Mouse (Mus musculus): ENCODE data around the gene Vill. TPM values are rescaled to one million over a fixed set of nuclear protein-coding genes. Genes with fewer than 3 reads are reported as not detected.

Vill gene
- polyA plus RNA-seq, 1 experiment from 2014 or later, result 1.9 TPM

DNA sequence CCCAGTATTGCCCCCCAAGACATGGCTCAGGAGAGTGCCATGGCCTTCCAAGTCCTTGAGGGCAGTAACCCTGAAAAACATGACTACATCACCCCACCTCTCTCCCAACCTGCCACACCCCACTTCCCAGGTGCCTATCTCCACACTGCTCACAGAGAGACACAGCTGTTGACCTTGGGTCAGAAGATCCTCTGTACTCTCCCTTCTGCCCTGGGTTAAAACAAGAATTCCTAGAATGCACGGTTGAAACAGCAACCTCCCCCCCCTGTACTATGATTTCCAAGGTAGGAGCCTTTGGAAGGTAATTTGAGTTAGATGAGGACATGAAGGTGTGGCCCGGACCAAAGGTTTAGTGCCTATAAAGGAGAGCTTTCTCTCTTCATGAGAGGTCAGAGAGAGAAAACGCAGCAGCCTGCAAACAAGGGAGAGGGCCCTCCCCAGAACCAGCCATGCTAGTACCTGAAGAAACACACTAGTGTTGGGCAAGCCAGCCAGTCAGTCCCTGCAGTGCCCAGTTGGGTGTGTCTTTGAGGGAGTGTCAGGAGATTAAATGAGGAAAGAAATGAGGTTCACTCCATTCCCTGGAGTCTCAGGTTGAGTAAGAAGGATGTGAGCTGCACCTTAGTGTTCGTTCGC, 27.6 kb downstream of the Vill start:
- TF ChIP-seq CTCF (IDR thresholded peaks at IDR 0.05), result no peak
- ChIA-PET POLR2A (interaction anchor here (0.6 kb wide), 1 partner anchor 20 kb away, joined by 4 read pairs; no protein-coding TSS in a partner anchor), CTCF (no interaction called here)
- in situ Hi-C loops (cut with MboI; ENCODE audit: low pct_unique_long_range_greater_than_20kb), result no loop called here
- ATAC-seq (no peak), DNase-seq (ENCODE audit: low read depth, low spot score) (no peak)
- H3K27me3 ChIP-seq, result no peaks in the 10 kb centered on the region

- in situ Hi-C loops (cut with MboI; ENCODE audit: low pct_unique_long_range_greater_than_20kb), result no loop called here
- ATAC-seq (no peak), DNase-seq (ENCODE audit: low read depth, low spot score) (no peak)
- TF ChIP-seq CTCF (IDR thresholded peaks at IDR 0.05), result no peak
- no peaks in the 10 kb centered on the region for H3K27me3 ChIP-seq
- CTCF ChIA-PET, result no interaction called here
- POLR2A ChIA-PET, result no interaction called here
Measured at GRCm38 (mm10) chr9:119082039-119082438, 29.5 kb downstream of the Vill start.

GRCm38 (mm10) chr9:119082656-119083430, 30.3 kb downstream of the Vill start:
- DNase-seq (ENCODE audit: low read depth, low spot score) (no peak), ATAC-seq (no peak)
- in situ Hi-C loops (cut with MboI; ENCODE audit: low pct_unique_long_range_greater_than_20kb), result no loop called here
- ChIA-PET CTCF (no interaction called here), POLR2A (interaction anchor here (0.6 to 1.6 kb wide), 2 partner anchors 10 to 19 kb away, joined by 4 read pairs; partner anchors contain the start of gene Plcd1)
- no peak for TF ChIP-seq CTCF (IDR thresholded peaks at IDR 0.05)
- no peaks in the 10 kb centered on the region for H3K27me3 ChIP-seq

DNA sequence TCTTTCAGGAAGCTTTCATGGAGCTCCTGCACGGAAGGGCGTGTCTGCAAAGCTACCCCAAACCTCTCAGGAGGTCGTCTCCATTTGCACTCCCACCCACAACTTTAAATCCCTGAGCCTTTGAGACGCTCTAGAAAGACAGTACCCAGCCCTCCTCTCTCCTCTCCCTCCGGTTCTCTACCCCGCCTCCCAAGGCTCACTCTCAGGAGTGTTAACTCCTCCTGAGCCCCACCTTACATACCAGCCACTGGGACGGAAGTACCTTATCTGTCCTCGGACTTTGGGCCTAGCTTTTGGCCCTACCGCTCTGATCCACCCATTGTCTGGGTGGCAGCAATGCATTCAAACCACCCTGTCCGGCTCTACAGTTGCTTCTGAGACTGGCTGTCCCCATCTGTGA, 31.4 kb downstream of the Vill start:
- ChIA-PET CTCF (interaction anchor here (0.9 kb wide), 1 partner anchor 14 kb away, joined by 3 read pairs; no protein-coding TSS in a partner anchor), POLR2A (interaction anchor here (0.6 to 1.6 kb wide), 2 partner anchors 9 to 20 kb away, joined by 4 read pairs; partner anchors contain the start of gene Plcd1)
- ATAC-seq (no peak), DNase-seq (ENCODE audit: low read depth, low spot score) (no peak)
- no peaks in the 10 kb centered on the region for H3K27me3 ChIP-seq
- TF ChIP-seq CTCF (IDR thresholded peaks at IDR 0.05), result no peak
- in situ Hi-C loops (cut with MboI; ENCODE audit: low pct_unique_long_range_greater_than_20kb), result no loop called here

DNA sequence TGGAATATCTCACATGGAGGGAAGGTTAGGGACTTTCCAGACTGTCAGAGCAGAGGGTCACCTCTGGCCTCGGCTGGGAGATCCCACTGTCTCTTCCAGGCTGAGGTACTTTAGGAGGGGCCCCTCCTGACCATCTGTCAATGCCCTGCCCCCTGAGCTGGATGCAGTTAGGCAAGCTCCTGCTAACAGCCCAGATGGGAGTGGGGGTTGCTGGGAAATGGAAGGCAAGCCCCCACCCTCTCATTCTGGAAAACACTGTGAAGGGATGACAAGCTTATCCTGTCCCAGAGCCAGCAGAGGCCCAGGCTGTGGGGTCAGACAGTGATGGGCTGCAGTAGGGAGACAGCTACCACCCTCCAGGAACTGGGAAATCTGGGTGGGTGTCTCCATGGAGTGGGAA, 33.9 kb downstream of the Vill start:
- no peak for TF ChIP-seq CTCF (IDR thresholded peaks at IDR 0.05)
- in situ Hi-C loops (cut with MboI; ENCODE audit: low pct_unique_long_range_greater_than_20kb), result no loop called here
- ChIA-PET POLR2A (no interaction called here), CTCF (interaction anchor here (1.3 kb wide), 1 partner anchor 36 kb away, joined by 3 read pairs; no protein-coding TSS in a partner anchor)
- no peaks in the 10 kb centered on the region for H3K27me3 ChIP-seq
- DNase-seq (ENCODE audit: low read depth, low spot score) (no peak), ATAC-seq (no peak)

DNA sequence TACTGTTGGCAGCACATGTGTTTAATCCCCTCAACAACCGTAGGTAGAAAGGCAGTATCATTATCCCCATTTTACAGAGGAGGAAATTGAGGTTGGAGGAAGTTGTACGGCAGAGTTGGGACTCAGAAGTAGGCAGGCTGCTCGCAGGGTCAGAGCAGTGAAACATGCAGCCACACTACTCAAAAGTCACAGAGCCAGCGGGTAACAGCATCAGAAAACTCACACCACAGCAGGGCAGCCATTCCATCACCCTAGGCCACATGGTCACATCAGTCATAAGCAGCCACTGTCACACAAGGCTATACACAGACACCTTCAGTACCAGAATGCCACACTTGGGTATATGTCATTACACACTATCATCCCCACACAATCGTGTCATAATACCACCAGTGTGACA, 34.7 kb downstream of the Vill start:
- TF ChIP-seq CTCF (IDR thresholded peaks at IDR 0.05), result no peak
- POLR2A ChIA-PET, result no interaction called here
- in situ Hi-C loops (cut with MboI; ENCODE audit: low pct_unique_long_range_greater_than_20kb), result no loop called here
- DNase-seq (ENCODE audit: low read depth, low spot score) (no peak), ATAC-seq (no peak)
- no peaks in the 10 kb centered on the region for H3K27me3 ChIP-seq
- CTCF ChIA-PET, result interaction anchor here (1.3 kb wide), 1 partner anchor 37 kb away, joined by 3 read pairs; no protein-coding TSS in a partner anchor

DNA sequence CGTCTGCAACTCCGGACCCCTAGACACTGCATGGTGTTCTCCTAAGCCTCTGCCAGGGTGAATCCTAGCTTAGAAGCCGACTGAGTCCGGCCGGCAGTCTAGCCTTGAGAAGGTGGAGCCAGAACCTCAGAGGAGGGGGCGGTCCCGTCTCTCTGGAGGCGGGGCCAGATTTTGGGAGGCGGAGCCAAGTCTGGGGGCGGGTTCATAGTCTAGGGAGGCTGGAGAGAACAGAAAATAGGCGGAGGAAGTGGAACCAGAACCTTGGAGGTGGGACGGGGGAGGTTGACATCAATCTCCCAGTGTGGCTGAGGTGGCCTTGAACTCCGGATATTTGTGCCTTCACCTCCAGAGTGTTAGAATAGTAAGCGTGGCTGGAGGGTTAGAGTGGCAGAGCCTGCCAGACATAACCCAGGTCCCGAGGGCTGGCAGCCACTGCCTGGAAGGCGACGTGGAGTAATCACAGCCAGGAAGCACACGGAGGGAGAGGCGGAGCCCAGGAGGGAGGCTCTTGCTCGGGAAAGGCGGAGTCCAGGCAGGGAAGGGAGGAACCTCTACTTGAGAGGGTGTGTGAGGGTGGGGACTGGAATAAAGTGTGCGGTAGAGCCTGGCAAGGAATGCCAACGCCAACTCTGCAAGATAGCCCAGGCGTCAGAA, 35.7 kb downstream of the Vill start:
- ATAC-seq (peak; percentile 65), DNase-seq (ENCODE audit: low read depth, low spot score) (no peak)
- TF ChIP-seq CTCF (IDR thresholded peaks at IDR 0.05), result no peak
- ChIA-PET CTCF (no interaction called here), POLR2A (no interaction called here)
- no peaks in the 10 kb centered on the region for H3K27me3 ChIP-seq
- in situ Hi-C loops (cut with MboI; ENCODE audit: low pct_unique_long_range_greater_than_20kb), result no loop called here

GRCm38 (mm10) chr9:119089437-119089836, 36.9 kb downstream of the Vill start:
- DNase-seq (ENCODE audit: low read depth, low spot score) (peak; percentile 73), ATAC-seq (peak; percentile 17)
- in situ Hi-C loops (cut with MboI; ENCODE audit: low pct_unique_long_range_greater_than_20kb), result no loop called here
- ChIA-PET CTCF (interaction anchor here (1.0 kb wide), 1 partner anchor 13 kb away, joined by 4 read pairs; the partner anchor contains the start of gene Dlec1), POLR2A (interaction anchor here (0.6 kb wide), 2 partner anchors 9 to 24 kb away, joined by 3 read pairs; no protein-coding TSS in a partner anchor)
- no peak for TF ChIP-seq CTCF (IDR thresholded peaks at IDR 0.05)
- H3K27me3 ChIP-seq, result no peaks in the 10 kb centered on the region

DNA sequence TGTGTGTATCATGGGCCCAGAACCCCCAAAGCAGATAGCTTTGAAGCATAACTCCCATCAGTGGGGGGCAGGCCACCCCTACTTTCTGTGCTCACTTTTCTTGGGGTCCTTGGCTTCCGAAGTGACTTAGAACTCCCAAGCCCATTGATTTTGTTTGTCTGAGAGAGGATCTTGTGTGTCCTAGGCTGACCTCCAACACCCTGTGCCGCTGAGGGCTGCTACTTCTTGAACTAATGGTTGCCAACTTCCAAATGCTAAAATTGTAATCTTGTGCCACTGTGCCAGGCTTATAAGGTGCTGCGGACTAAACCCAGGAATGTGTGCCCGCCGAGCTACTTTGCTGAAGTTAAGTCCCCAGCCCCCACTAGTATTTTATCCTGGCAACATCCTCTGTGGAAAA, 37.9 kb downstream of the Vill start:
- ATAC-seq (no peak), DNase-seq (ENCODE audit: low read depth, low spot score) (no peak)
- no peak for TF ChIP-seq CTCF (IDR thresholded peaks at IDR 0.05)
- H3K27me3 ChIP-seq, result no peaks in the 10 kb centered on the region
- ChIA-PET POLR2A (no interaction called here), CTCF (interaction anchor here (1.0 kb wide), 1 partner anchor 8 kb away, joined by 3 read pairs; no protein-coding TSS in a partner anchor)
- in situ Hi-C loops (cut with MboI; ENCODE audit: low pct_unique_long_range_greater_than_20kb), result no loop called here

- in situ Hi-C loops (cut with MboI; ENCODE audit: low pct_unique_long_range_greater_than_20kb), result no loop called here
- no peak for DNase-seq (ENCODE audit: low read depth, low spot score)
- H3K27me3 ChIP-seq, result no peaks in the 10 kb centered on the region
- TF ChIP-seq CTCF (IDR thresholded peaks at IDR 0.05), result no peak
- ChIA-PET CTCF (no interaction called here), POLR2A (interaction anchor here (1.5 kb wide), 1 partner anchor 8 kb away, joined by 4 read pairs; no protein-coding TSS in a partner anchor)
- peak; percentile 58 for ATAC-seq
Measured at GRCm38 (mm10) chr9:119091581-119092310, 39.2 kb downstream of the Vill start.
